Mouse (Mus musculus) c-Kit-positive CD71-negative TER-119-negative erythroid progenitor cells, embryonic 14.5 days (primary cell): ENCODE measurements around the gene Ptpn12.
A peak's percentile ranks its signal among the peaks of the same experiment; 100 is the strongest.

ENCODE experiments used
- DNase-seq: peaks from one replicate; pipeline ENCODE4 v3.0.0-alpha.2; 2013; ENCODE audit warnings: low read depth

The Ptpn12 gene

DNA sequence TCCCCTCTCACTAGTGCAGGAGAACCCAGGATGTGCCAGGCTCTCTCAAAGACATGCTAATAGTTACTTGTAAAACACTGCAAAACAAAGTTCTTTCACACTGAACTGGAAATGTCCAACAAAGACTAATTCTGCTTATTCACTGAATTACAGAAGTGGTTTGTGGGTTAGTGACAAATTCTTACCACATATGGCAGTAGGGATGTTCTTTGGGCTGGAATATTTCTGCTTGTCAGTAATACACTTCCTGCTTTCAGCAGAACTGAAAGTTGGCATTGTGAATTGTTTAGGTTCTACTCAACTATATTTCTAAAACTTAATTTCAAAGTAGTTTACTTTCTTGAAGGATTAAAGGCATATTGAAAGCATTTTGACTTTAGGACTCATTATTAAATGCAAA lies 25.5 kb downstream of the Ptpn12 start:
- DNase-seq, result no peak

DNA sequence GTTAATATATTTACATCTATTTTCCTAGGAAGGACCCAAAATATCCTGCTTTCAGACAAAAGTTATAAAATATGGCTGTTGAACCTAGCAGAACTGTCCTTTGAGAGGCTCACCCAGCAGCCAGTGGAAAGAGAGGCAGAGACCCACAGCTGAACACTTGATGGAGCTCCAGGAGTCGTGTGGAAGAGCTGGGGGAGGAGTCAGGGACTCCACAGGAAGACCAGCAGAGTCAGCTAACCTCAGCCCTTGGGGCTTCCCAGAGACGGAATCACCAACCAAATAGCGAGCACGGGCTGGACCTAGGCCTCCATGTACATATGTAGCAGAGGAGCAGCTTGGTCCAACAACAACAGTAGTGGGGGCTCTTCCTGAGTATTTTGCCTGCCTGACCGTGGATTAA lies 38.6 kb downstream of the Ptpn12 start:
- no peak for DNase-seq

DNA sequence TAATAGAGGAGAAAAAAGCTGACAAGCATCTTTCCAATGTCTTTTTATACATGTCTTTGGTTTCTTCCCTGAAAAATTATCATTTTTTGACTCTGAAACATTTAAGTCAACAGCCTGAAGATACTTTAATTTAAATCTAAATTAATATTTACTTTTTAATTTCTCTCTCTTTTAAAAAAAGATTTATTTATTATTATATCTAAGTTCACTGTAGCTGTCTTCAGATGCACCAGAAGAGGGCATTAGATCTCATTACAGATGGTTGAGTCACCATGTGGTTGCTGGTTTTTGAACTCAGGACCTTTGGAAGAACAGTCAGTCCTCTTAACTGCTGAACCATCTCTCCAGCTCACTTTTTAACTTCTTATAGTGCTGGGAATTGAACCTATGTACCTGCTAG lies 44.8 kb downstream of the Ptpn12 start:
- DNase-seq, result no peak

DNA sequence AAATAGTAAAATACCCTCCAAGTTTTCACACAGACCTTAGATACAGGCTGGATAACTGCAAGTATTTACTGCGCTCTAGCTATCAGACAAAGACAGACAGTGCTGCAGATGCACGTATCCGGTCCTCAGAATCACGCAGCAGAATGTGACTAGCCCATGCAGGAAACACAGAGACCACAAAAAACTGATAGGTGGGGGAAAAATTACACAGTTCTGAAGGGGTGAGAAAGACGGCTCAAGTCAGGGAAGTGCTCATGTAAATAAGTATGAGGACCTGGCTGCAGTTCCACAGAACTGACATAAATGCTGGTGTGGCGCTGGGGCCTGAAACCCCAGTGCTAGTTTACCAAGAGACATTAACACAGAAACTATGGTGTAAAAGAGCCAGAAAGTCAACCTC lies 53.0 kb downstream of the Ptpn12 start:
- DNase-seq, result peak; percentile 60

DNA sequence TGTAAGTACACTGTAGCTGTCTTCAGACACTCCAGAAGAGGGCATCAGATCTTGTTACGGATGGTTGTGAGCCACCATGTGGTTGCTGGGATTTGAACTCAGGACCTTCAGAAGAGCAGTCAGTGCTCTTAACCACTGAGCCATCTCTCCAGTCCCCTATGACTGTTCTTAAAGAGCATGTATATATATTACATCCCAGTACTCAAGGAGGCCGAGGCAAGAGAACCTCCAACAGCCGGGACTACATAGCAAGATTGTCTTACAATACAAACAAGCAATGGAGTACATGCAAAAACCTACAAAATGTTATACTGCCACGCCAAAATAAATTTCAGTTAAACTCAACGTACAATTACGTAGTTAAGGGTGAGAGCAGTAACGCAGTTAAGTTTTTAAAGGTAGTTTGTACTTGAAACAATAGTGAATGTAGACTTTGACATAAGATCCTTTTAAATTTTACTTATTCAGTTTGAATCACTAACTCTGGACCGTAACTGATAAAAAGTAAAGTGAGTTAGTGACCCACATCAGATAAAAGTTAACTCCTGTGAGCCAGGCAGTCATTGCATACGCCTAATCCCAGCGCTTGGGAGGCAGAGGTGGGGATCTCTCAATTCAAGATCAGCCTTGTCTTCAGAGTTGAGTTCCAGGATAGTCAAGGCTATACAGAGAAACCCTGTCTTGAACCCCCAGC lies 53.9 kb downstream of the Ptpn12 start:
- DNase-seq, result no peak

DNA sequence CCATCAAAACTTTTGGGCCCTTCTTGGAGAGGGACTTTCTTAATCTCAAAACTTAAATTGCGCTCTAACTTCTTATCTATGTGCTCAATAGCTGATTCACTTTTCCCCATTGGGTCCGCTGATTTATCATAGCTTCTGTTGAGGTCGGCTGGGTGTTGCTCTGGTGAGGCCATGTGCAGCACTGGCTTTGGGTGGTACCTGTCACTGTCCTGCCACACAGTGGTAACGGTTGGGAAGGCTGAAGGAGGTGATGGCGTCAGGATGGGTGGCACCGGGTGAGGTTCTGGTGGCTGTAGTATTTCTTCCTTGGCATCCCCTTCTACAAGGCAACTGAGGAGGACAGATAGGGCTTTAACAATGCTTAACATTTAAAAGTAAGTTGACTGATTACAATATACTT lies 57.3 kb downstream of the Ptpn12 start:
- DNase-seq, result no peak

DNA sequence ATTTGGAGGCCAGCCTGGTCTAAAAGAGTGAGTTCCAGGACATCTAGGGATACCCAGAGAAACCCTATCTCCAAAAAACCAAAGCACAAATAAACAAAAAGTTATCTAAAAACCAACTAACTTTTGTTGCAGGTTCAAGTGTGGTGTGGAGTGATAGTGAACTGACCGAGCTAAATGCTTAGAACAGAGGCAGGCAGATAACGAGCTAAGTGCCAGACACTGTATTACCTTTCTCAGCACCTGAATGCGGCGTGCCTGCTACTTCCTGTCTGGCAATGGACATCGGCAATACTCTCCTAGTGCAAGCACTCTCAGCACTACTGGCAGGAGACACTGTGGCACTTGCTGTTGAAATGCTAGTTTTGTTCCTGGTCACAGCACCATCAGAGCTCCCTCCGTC lies 58.2 kb downstream of the Ptpn12 start:
- DNase-seq, result no peak

DNA sequence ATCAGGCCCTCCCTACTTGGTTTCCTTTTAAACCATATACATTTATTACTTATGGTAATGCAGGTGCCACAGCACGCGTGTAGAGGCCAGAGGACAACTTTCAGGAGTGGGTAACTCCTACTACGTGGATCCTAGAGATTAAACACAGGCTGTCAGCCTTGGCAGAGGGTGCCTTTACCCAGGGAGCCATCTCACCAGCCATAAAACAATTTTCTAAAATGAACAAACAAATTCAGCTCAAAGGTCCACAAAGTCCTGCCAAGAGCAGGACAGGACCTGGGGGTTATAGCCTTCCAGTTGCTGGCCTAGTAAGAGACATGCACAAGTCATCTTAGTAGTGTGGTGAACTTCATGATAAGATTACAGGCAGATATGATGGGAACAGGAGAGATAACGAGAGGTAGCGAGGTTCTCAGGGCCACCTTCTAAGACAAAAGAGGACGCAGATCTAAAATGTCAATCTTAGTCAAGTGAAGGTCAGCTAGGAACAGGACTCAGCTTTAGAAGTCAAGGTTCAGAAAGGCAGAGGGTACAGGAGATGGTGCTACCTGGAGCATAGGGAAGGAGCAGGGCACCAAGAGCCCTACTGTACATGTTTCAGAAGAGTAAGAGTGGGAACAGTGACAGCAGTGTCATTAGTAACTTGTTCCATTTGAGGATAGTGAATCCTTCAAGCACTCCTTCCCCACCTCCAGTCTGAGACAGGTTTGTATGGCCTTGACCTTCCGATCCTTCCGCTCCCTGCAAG lies 65.5 kb downstream of the Ptpn12 start:
- DNase-seq, result no peak

DNA sequence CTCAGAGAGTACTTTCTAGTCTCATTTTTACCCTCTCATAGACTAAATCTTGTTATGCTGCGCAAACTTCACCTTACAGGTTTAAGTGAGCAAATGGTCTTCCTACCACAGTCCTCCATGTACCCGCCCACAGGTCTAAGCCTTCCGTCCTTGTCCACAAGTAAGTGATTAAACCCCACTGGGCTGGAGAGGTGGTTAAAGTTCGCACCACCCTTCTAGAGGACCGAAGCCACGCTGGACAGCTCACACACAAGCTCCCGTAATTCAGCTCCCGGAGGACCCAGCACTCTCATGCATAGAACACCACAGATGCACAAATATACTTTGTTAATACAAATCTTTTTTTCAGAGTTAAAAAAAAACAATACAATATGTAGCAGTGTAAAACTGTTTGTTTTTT lies 69.4 kb downstream of the Ptpn12 start:
- no peak for DNase-seq

DNA sequence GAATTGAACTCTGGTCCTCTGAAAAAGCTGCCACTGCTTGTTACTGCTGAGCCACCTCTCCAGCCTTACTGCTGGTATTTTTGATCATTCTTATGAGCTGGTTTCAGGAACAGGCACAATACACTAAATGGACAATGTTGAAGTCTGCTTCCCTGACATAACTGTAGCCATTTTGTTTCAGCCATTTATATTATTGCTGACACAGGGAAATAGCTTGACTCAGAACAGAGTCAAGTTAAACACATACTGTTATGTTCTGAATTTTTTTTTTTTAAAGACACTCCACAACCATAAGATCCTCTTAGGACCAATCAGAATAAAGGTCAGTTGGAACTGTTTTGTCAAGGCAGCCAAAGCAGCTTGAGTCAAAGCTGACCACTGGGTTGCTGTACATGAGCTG lies 72.2 kb downstream of the Ptpn12 start:
- no peak for DNase-seq

DNA sequence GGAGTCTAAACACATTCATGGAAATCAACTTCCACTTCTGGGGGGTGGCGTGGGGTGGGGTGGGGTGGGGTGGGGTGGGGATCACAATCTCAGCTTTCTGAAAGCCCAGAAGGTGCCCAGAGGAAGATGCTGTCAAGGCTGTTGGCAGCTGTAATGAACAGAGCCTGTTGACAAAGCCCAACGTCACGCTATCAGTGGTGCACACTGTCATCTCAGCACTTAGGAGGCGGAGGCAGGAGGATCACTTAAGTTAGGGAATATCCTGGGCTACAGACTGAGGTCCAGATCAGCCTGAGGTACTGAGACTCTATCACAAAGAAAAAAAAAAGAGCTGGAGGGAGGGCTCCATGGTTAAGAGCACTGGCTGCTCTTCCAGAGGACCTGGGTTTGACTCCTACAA lies 81.0 kb downstream of the Ptpn12 start:
- no peak for DNase-seq

DNA sequence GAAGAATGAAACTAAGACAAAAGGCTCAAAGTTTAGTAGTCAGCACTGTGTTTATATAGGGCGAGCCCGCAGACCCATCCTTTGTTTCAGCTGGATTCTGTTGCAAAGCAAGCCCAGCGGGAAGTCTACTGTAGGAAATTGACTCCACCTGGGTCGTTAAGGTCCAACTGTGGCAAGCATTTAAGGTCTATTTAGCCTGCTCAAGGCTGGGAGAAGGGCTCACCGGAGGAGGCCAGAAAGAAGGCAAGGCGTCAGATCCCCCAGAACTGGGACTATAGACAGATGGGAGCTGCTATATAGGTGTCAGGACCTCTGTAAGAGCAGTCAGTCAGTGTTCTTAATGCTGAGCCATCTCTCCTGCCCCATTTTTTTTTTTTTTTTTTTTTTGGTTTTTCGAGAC lies 81.7 kb downstream of the Ptpn12 start:
- no peak for DNase-seq

DNA sequence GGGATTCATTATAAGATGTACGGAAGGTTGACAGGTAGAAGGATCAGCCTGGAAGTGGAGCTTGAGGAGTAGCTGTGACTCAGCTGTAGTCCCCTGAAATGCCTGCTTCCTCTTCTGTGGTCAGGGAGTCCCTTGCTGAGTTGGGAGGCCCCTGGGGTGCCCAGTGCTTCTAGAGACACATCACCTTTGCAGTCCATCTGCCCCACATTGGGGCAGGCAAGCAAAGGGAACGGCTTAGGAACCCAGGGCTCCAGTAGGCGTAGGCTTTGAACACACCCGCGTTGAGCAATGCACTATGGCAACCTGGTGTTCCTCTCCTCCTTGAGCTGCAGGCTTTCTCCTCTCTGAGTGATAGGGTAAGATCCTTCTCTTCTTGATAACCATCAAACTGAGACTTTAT lies 82.6 kb downstream of the Ptpn12 start:
- DNase-seq, result peak; percentile 53

DNA sequence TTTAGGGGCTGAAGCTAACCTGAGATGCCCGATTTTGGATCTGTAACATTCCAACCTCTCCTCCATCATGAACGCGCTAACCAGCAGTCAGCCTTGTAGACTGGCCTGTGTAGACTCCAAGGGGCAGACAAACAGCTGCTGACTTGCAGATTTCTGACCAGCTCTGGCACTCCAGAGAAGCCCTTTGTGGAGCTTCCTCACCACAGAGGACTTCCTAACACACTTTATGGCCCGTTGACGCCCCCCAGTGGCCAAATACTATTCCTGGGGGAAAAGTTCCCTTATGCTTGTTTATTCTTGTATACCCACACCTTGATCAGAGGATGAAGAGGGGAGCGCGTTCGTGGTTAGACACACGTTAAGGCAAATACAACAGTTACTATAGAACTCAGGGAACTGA lies 86.7 kb downstream of the Ptpn12 start:
- peak; percentile 78 for DNase-seq

DNA sequence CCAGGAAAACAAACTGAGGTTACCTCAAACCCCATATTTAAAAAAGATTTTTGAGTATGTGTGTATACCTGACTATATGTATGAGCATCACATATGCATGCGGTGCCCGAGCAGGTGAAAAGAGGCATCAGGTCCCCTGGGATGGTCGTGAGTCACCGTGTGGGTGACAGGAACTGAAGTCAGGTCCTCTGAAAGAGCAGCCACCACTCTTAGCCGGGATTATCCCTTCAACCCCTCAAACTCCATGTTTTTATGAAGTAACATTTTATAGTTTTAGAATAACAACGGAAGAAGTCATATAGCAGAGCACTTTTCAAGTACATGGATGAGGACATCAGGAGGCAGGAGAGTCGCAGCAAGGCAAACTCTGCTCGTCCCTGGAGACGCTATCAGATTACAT lies 87.2 kb downstream of the Ptpn12 start:
- DNase-seq, result no peak

DNA sequence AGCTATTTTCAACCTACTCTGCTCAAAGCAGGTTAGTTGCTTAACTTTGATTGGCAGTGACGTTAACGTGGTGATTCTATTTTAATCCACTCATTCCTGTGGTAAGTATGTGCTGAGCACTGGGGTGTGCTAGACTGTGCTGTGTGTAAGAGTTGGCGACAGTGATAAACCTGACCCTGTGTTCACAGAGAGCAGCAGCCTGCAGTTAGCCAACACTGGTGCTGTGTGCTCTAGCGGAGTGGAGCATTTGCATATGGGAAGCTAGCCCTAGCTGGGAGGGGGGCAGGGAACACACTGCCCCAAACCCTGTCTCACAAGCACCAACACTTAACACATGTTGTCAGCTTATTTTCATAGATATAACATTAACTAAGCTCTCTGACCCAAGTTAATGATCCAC lies 87.8 kb downstream of the Ptpn12 start:
- no peak for DNase-seq

DNA sequence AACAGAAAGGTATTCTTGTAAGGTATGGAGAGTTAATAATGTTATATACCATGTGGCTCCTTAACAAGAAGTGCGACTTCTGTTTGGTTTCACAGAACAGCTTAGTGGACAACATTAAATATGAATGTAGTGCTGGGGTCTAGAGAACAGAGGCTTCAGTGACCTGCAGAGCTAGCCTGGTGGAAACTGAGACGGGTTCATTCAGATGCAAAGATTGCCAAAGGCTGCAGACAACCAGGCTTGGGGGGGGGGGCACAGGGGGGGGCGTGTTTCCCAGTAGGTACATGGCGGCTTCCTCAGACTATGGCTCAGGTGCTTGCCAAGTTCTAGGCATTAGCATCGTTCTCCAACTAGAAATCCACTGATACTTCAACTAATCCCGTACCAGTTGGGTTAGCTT lies 91.3 kb downstream of the Ptpn12 start:
- no peak for DNase-seq

DNA sequence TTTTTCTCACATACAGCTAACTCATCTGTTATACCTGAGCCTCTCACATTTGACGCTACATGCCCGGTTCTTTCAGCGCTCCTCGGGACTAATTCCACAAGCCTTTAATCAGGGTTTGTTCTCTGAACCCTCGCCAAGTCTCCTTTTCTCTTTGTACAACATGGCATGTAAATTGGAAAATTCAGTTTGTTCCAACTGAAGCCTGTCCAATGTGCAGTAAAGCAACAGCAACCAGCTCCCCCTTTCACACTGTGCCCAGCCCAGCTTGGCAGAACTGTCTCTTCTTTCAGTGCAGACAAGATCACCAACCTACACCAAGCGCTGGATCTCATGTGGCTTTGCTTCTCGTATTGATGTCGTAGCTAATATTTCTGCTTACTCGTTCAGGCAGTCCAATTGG lies 92.4 kb downstream of the Ptpn12 start:
- no peak for DNase-seq

DNA sequence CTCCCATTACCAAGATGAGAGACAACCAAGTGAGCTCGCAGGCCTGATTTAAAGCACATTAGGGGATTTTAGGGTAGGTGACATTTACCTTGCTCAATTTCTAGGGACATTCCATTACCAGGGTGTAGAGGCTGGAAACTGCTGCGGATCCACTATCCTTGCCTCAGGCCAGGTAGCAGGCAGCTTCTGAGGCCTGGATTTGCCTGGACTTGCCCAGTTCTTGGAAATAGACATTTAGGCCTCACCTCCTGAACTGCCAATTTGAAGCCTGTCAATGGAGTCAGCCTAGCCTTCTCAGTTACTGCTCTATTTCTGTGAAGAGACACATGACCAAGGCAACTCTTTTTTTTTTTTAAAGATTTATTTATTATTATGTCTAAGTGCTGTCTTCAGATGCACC lies 94.8 kb downstream of the Ptpn12 start:
- DNase-seq, result no peak

DNA sequence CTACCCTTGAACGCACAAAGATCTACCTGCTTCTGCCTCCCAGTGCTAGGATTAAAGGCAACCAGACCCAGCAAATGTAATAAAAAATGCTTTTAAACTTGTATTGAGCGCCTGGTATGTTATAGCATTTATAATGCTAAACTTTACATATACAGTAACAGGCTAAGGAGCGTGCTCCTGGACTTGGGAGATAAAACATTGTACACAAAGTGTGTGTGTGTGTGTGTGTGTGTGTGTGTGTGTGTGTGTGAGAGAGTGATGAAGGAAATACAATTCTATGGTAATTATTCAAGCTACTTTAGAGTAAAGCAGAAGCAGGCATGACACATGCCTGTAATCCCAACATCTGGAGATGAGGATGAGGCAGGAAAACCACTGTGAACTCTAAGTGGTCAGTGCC lies 99.4 kb downstream of the Ptpn12 start, which contains the start of gene Rsbn1l:
Rsbn1l (minus strand) TSS at position 101 of the 400 bp plus-strand sequence.
- no peak for DNase-seq

DNA sequence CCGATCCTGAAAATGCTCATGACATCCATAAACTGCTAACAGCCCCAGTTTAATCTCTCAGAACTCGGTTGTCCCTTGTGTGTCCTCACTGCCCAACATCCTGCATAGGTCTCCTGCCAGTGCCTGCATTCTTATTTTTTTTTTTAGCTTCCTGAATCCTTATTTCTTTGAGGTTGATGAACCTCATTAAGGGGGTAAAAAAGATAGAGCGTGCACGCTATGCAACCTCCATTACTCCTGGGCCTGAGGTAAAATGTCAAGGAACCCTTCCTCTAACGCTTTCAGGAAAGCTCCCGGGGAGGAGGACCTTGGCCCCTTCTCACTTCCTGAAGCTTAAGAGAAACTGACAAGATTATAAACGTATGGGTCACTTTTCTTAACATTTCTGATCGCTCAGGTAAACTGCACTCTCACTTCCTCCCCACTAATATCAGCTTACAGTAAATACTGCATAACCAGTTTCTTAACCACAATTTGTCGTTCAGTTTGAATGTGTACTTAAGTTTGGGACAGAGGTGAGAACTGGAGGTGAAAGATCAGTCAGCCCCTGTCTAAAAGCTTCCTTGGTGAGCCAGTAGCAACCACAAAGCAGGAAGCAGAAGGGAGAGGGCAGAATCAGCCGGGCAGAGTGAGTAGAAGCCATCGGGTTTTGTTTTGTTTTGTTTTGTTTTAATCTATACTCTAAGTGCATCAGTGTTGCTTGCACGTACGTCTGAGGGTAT lies 100.4 kb downstream of the Ptpn12 start:
- no peak for DNase-seq

DNA sequence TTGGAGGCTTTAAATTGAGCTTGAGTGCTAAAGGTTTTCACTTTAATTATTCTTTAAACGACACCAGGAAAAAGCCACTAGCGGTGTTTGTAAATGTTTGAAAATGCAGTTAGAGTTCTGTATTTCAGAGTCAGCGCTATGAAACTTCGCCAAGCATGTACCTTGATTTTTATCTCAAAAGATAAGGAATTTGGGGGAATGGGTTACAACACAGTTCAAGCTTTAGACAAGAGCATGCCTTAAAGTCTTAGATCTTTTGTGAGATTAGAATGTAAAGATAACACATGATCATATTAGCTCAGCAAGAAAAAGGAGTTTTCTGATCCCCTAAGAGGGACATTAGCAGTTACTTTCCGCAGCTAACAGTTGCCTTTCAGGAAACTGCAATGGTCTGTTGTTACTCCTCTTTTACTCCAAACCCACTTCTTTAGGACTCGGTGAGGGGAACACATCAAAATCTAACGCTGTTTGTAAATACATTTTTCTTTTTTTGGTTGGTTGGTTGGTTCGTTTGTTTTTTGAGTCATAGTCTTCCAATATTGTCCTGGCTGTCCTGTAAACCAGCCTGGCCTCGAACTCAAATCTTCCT lies 103.3 kb downstream of the Ptpn12 start:
- DNase-seq, result no peak
